Mouse (Mus musculus) liver, embryonic 13.5 days (tissue): ENCODE measurements around the gene Tssk1. TPM values are rescaled to one million over a fixed set of nuclear protein-coding genes. Genes with fewer than 3 reads are reported as not detected.

Experiments
- ATAC-seq: fragments of 200-750 bp; cut with Nextera tagmentation; 2 replicates; pipeline ENCODE4 v1.8.0; 2017; ENCODE audit warnings: low read depth, mild to moderate bottlenecking, moderate number of reproducible peaks, moderate library complexity
- DNase-seq: peaks from one replicate; pipeline ENCODE4 v3.0.0; 2022
- H3K27ac ChIP-seq: fragments of 300-500 bp; sonication (generic); 2 replicates; pipeline ENCODE4 v1.5.1; 2015; ENCODE audit warnings: moderate library complexity, mild to moderate bottlenecking, inconsistent platforms
- H3K27me3 ChIP-seq: fragments of 300-500 bp; sonication (generic); 2 replicates; pipeline ENCODE4 v1.6.1; 2015; ENCODE audit warnings: mild to moderate bottlenecking, inconsistent platforms
- H3K36me3 ChIP-seq: fragments of 300-500 bp; sonication (generic); 2 replicates; pipeline ENCODE4 v1.6.1; 2015; ENCODE audit warnings: mild to moderate bottlenecking, inconsistent platforms
- H3K4me1 ChIP-seq: fragments of 300-500 bp; sonication (generic); replicated peaks from 2 replicates; pipeline ENCODE4 v1.6.1; 2015; ENCODE audit warnings: inconsistent platforms
- H3K4me2 ChIP-seq: fragments of 300-500 bp; sonication (generic); 2 replicates; pipeline ENCODE4 v1.6.1; 2015; ENCODE audit warnings: inconsistent platforms, mild to moderate bottlenecking, moderate library complexity
- H3K4me3 ChIP-seq: fragments of 300-500 bp; sonication (generic); replicated peaks from 2 replicates; pipeline ENCODE4 v1.5.1; 2015; ENCODE audit warnings: mild to moderate bottlenecking, inconsistent platforms
- H3K9ac ChIP-seq: fragments of 300-500 bp; sonication (generic); 2 replicates; pipeline ENCODE4 v1.6.1; 2015; ENCODE audit warnings: mild to moderate bottlenecking, inconsistent platforms
- H3K9me3 ChIP-seq: fragments of 300-500 bp; sonication (generic); replicated peaks from 2 replicates; pipeline ENCODE4 v1.6.1; 2016; ENCODE audit warnings: inconsistent platforms
- WGBS: fragments of 180-500 bp; shearing (Covaris S2); methylation state at CpG from one replicate; pipeline ENCODE4 v1.1.7; 2015; ENCODE audit not compliant: insufficient replicate concordance; 5-methylcytosine and 5-hydroxymethylcytosine counted together
- polyA plus RNA-seq: library from polyadenylated mRNA; unstranded; fragments of >200 nt; fragmentation: Nextera tagmentation; extraction: Ambion mirVana; gene quantifications from 2 replicates; pipeline ENCODE4 v1.2.1, GENCODE M21; 2015

Gene Tssk1
- polyA plus RNA-seq, 1 experiment from 2014 or later: not detected

DNA sequence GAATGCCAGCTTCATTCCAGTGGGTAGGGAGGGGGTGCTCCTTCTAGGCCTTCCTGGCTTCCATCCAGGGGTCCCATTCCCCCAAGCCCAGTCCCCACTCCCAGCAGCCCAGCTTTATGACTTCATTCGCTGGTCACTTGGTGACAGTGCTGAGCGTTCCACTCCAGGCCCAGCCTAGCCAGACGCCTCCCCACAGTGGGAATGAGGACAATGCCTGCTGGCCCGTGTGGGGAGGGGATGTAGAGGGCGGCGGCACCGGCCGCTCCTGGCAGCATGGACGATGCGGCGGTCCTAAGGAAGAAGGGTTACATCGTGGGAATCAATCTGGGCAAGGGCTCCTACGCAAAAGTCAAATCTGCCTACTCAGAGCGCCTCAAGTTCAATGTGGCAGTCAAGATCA, 4.4 kb downstream of the Tssk1 start, which contains the start of the genes Dgcr2 and Tssk2:
Dgcr2 (minus strand) TSS at position 101 of the 400 bp plus-strand sequence.
Tssk2 (plus strand) TSS at position 176 of the 400 bp plus-strand sequence.
- no peak for DNase-seq
- Histone ChIP-seq H3K4me2 (no peak within 1 kb of the TSS), H3K4me3 (no peak within 1 kb of the TSS), H3K27ac (no peak within 1 kb of the TSS), H3K36me3 (peaks cover 50% of the 10 kb centered on the region), H3K9ac (no peak within 1 kb of the TSS), H3K9me3 (no peaks in the 10 kb centered on the region), H3K4me1 (no peaks in the 10 kb centered on the region), H3K27me3 (no peaks in the 10 kb centered on the region)
- ATAC-seq: no peak
- 83% methylated on average over 14 of the region's 14 CpGs for WGBS

- ATAC-seq: peak; percentile 90
- Histone ChIP-seq H3K4me3 (peak within 1 kb of the TSS; percentile 74), H3K27ac (peak within 1 kb of the TSS; percentile 57), H3K9ac (peak within 1 kb of the TSS; percentile 77), H3K27me3 (peaks cover 46% of the 10 kb centered on the region), H3K36me3 (peaks cover 33% of the 10 kb centered on the region), H3K4me2 (peak within 1 kb of the TSS; percentile 87), H3K9me3 (no peaks in the 10 kb centered on the region), H3K4me1 (peaks cover 25% of the 10 kb centered on the region)
- WGBS: under 1% methylated on average over 35 of the region's 35 CpGs
- DNase-seq: peak; percentile 84
These were observed 17.1 kb downstream of the Tssk1 start, which contains the start of gene Ess2 for GRCm38 (mm10) chr16:17911052-17911595. Gene Ess2 (minus strand): TSS chr16:17911348.

GRCm38 (mm10) chr16:17914307-17915249, 20.6 kb downstream of the Tssk1 start, which contains the start of gene Gsc2:
Gene Gsc2 (minus strand): TSS chr16:17915059.
- Histone ChIP-seq H3K4me2 (peak within 1 kb of the TSS; percentile 66), H3K4me3 (peak within 1 kb of the TSS; percentile 53), H3K9me3 (no peaks in the 10 kb centered on the region), H3K27ac (no peak within 1 kb of the TSS), H3K27me3 (peaks cover 78% of the 10 kb centered on the region), H3K4me1 (peaks cover 25% of the 10 kb centered on the region), H3K9ac (no peak within 1 kb of the TSS), H3K36me3 (no peaks in the 10 kb centered on the region)
- no peak for ATAC-seq
- WGBS: under 1% methylated on average over 105 of the region's 106 CpGs
- DNase-seq: no peak

- H3K4me1 ChIP-seq: peaks cover 44% of the 10 kb centered on the region
- no peak for DNase-seq
- ATAC-seq: no peak
- peaks cover 41% of the 10 kb centered on the region for H3K27me3 ChIP-seq
- H3K9me3 ChIP-seq: no peaks in the 10 kb centered on the region
- 33% methylated on average over 20 of the region's 20 CpGs for WGBS
- H3K4me3 ChIP-seq: peak overlapping the region; percentile 84
- H3K9ac ChIP-seq: peak overlapping the region; percentile 89
- peak overlapping the region; percentile 93 for H3K4me2 ChIP-seq
- H3K36me3 ChIP-seq: peaks cover 10% of the 10 kb centered on the region
- no peak overlapping the region for H3K27ac ChIP-seq
These were observed 26.6 kb downstream of the Tssk1 start for GRCm38 (mm10) chr16:17920586-17920985.

GRCm38 (mm10) chr16:17921325-17922162, 27.5 kb downstream of the Tssk1 start:
- Histone ChIP-seq H3K36me3 (peaks cover 19% of the 10 kb centered on the region), H3K4me1 (peaks cover 52% of the 10 kb centered on the region), H3K27me3 (peaks cover 31% of the 10 kb centered on the region), H3K9ac (peak overlapping the region; percentile 89), H3K9me3 (no peaks in the 10 kb centered on the region), H3K4me3 (peak overlapping the region; percentile 84), H3K27ac (peak overlapping the region; percentile 89), H3K4me2 (peak overlapping the region; percentile 93)
- 2% methylated on average over 47 of the region's 47 CpGs for WGBS
- ATAC-seq (peak; percentile 88), DNase-seq (peak; percentile 91)

- Histone ChIP-seq H3K9ac (peak overlapping the region; percentile 89), H3K4me2 (peak overlapping the region; percentile 93), H3K27me3 (peaks cover 25% of the 10 kb centered on the region), H3K36me3 (peaks cover 22% of the 10 kb centered on the region), H3K4me1 (peaks cover 58% of the 10 kb centered on the region), H3K27ac (peak overlapping the region; percentile 83), H3K4me3 (peak overlapping the region; percentile 84), H3K9me3 (no peaks in the 10 kb centered on the region)
- DNase-seq (no peak), ATAC-seq (peak; percentile 14; the same call in 1 of the 2 replicates)
- 0% methylated on average over 14 of the region's 14 CpGs for WGBS
These were observed 28.1 kb downstream of the Tssk1 start for GRCm38 (mm10) chr16:17922163-17922538.

GRCm38 (mm10) chr16:17927351-17928082, 33.5 kb downstream of the Tssk1 start:
- under 1% methylated on average over 72 of the region's 72 CpGs for whole genome bisulfite sequencing
- ATAC-seq (peak; percentile 19), DNase-seq (no peak)
- H3K4me2 ChIP-seq: peak overlapping the region; percentile 100
- peaks cover 22% of the 10 kb centered on the region for H3K36me3 ChIP-seq
- H3K4me1 ChIP-seq: peaks cover 62% of the 10 kb centered on the region
- no peaks in the 10 kb centered on the region for H3K27me3 ChIP-seq
- H3K9me3 ChIP-seq: no peaks in the 10 kb centered on the region
- peak overlapping the region; percentile 93 for H3K9ac ChIP-seq
- H3K27ac ChIP-seq: peak overlapping the region; percentile 87
- peak overlapping the region; percentile 91 for H3K4me3 ChIP-seq

GRCm38 (mm10) chr16:17928087-17928580, 34.1 kb downstream of the Tssk1 start, which contains the start of gene Slc25a1:
Gene Slc25a1 (minus strand): TSS chr16:17928219.
- Histone ChIP-seq H3K36me3 (peaks cover 22% of the 10 kb centered on the region), H3K4me1 (peaks cover 62% of the 10 kb centered on the region), H3K4me3 (peak within 1 kb of the TSS; percentile 91), H3K4me2 (peak within 1 kb of the TSS; percentile 100), H3K27ac (peak within 1 kb of the TSS; percentile 87), H3K27me3 (no peaks in the 10 kb centered on the region), H3K9me3 (no peaks in the 10 kb centered on the region), H3K9ac (peak within 1 kb of the TSS; percentile 93)
- WGBS: under 1% methylated on average over 47 of the region's 47 CpGs
- ATAC-seq (peak; percentile 86), DNase-seq (peak; percentile 89)

GRCm38 (mm10) chr16:17928627-17929104, 34.6 kb downstream of the Tssk1 start:
- peak overlapping the region; percentile 87 for H3K27ac ChIP-seq
- peak overlapping the region; percentile 93 for H3K9ac ChIP-seq
- peak; percentile 73 for DNase-seq
- peak overlapping the region; percentile 100 for H3K4me2 ChIP-seq
- H3K27me3 ChIP-seq: no peaks in the 10 kb centered on the region
- ATAC-seq: peak; percentile 62
- peak overlapping the region; percentile 91 for H3K4me3 ChIP-seq
- H3K9me3 ChIP-seq: no peaks in the 10 kb centered on the region
- H3K36me3 ChIP-seq: peaks cover 22% of the 10 kb centered on the region
- WGBS: 0% methylated on average over 9 of the region's 9 CpGs
- peaks cover 62% of the 10 kb centered on the region for H3K4me1 ChIP-seq

- peaks cover 22% of the 10 kb centered on the region for H3K36me3 ChIP-seq
- ATAC-seq (no peak), DNase-seq (no peak)
- peak overlapping the region; percentile 100; the same call in 1 of the 2 replicates for H3K4me2 ChIP-seq
- peak overlapping the region; percentile 87 for H3K27ac ChIP-seq
- H3K9me3 ChIP-seq: no peaks in the 10 kb centered on the region
- peaks cover 64% of the 10 kb centered on the region for H3K4me1 ChIP-seq
- no peaks in the 10 kb centered on the region for H3K27me3 ChIP-seq
- H3K4me3 ChIP-seq: peak overlapping the region; percentile 91; the same call in 1 of the 2 replicates
- 26% methylated on average over 2 of the region's 2 CpGs for WGBS
- H3K9ac ChIP-seq: peak overlapping the region; percentile 93
These were observed 35.2 kb downstream of the Tssk1 start for GRCm38 (mm10) chr16:17929211-17929610.
